1 mouse cellular context compared by ENCODE assay signal in the genomic region with DNA sequence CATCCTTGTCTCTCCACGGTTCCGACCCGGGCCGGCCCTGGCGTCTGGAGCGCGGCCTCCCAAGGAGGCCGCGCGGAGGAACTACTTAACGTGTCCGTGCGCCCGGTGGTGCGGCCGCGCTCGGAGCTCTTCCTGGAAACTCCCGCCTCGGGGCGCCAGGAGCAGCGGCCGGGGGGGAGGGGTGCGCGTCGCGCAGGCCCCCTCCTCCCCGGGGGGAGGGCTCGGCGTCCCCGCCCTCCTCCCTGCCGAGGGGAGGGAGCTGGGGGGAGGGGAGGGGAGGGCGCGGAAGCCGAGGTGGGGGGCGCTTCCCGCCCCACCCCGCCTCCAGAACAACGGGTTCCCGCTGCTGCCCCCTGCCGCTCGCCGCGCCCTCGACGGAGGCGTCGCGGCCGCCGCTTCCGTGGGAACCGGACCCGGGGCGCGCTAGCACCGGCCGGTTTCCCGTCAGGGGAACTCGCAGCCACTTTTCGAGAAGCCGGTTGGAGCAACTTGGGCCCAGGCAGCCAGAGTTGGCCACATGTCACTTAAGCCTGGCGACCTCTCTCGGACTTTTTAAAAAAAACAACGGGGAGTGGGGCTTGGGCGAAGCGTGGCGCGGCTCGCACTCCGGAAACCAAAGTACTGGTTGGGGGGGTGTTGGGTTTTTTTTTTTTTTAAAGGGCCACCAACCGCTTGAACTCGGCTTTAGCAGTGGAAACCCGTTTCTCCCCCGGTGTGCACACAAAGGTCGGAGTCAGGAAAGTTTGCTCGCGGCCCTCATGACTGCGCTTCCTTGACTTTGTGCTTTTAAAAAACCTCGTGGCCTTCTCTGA.
TF ChIP-seq lines count a peak whose summit lies in the region.

No protein-coding gene starts in this region.

TF ChIP-seq in CH12.LX, 34 proteins besides CTCF, POLR2A, EP300 and RAD21 (continued from another document):
- TF ChIP-seq UBTF (IDR thresholded peaks at IDR 0.05; ENCODE audit: low read depth, low read length) (peak; percentile 81), MEF2A (IDR thresholded peaks at IDR 0.05; ENCODE audit: borderline replicate concordance, low read depth, low read length) (peak; percentile 40), NRF1 (IDR thresholded peaks at IDR 0.05; ENCODE audit: low read depth, low read length) (peak; percentile 47; the same call in 1 of the 2 replicates), KAT2A (IDR thresholded peaks at IDR 0.05; ENCODE audit: insufficient replicate concordance, low read length) (peak; percentile 80), CHD2 (IDR thresholded peaks at IDR 0.05; ENCODE audit: low read length) (peak; percentile 91), ZNF384 (IDR thresholded peaks at IDR 0.05; ENCODE audit: low read depth, low read length) (peak; percentile 98), MAZ (IDR thresholded peaks at IDR 0.05; ENCODE audit: low read depth, low read length) (peak; percentile 97), JUND (conservative IDR thresholded peaks at IDR 0.05; ENCODE audit: low read depth, low read length) (no peak), MYC (IDR thresholded peaks at IDR 0.05; ENCODE audit: low read depth, low read length) (peak; percentile 91), MAX (IDR thresholded peaks at IDR 0.05; ENCODE audit: low read length) (peak; percentile 76), TCF12 (IDR thresholded peaks at IDR 0.05; ENCODE audit: low read depth, low read length) (peak; percentile 54), USF1 (IDR thresholded peaks at IDR 0.05; ENCODE audit: low read depth, low read length) (no peak), PAX5 (IDR thresholded peaks at IDR 0.05; ENCODE audit: low read length) (no peak), SIN3A (IDR thresholded peaks at IDR 0.05; ENCODE audit: low read length) (peak; percentile 48), ZC3H11A (IDR thresholded peaks at IDR 0.05; ENCODE audit: low read depth, low read length) (no peak), MAFK (IDR thresholded peaks at IDR 0.05; ENCODE audit: insufficient replicate concordance, low read length) (no peak), JUN (IDR thresholded peaks at IDR 0.05; ENCODE audit: insufficient read depth, low read depth, low read length) (no peak), BHLHE40 (IDR thresholded peaks at IDR 0.05; ENCODE audit: low read depth, low read length) (0 out of 2 replicates have a peak, but pooled peaks have one; percentile 11), ZMIZ1 (IDR thresholded peaks at IDR 0.05; ENCODE audit: low read depth, low read length) (no peak)
